Mouse (Mus musculus): ENCODE results near the gene Amotl1.

GRCm38 (mm10) chr9:14623928-14624327, 20.9 kb downstream of the Amotl1 start:
- TF ChIP-seq CTCF (IDR thresholded peaks at IDR 0.05; ENCODE audit: low read depth) (no peak), EP300 (IDR thresholded peaks at IDR 0.05; ENCODE audit: low read depth) (no peak)

All from heart, postnatal 0 days (tissue).